Mouse (Mus musculus) liver, embryonic 15.5 days (tissue): Measurements from ENCODE around the gene Bysl. TPM values are rescaled to one million over a fixed set of nuclear protein-coding genes. Genes with fewer than 3 reads are reported as not detected.
"Not testable (repeated sequence)": the region's sequence is repeated elsewhere in the genome, so short reads cannot be mapped to it uniquely, and the experiment has no call there.

Experiments used
- ATAC-seq: fragments of 200-750 bp; cut with Nextera tagmentation; 2 replicates; pipeline ENCODE4 v1.8.0; 2017; ENCODE audit warnings: moderate number of reproducible peaks, mild to moderate bottlenecking, moderate library complexity; ENCODE audit not compliant: insufficient read depth
- H3K27ac ChIP-seq: fragments of 300-500 bp; sonication (generic); replicated peaks from 2 replicates; pipeline ENCODE4 v1.5.1; 2015; ENCODE audit warnings: mild to moderate bottlenecking, inconsistent platforms
- H3K27me3 ChIP-seq: fragments of 300-500 bp; sonication (generic); 2 replicates; pipeline ENCODE4 v1.6.1; 2015; ENCODE audit warnings: mild to moderate bottlenecking, inconsistent platforms
- H3K36me3 ChIP-seq: fragments of 300-500 bp; sonication (generic); replicated peaks from 2 replicates; pipeline ENCODE4 v1.6.1; 2015; ENCODE audit warnings: moderate library complexity, mild to moderate bottlenecking, inconsistent platforms
- H3K4me1 ChIP-seq: fragments of 300-500 bp; sonication (generic); replicated peaks from 2 replicates; pipeline ENCODE4 v1.6.1; 2015; ENCODE audit warnings: inconsistent platforms
- H3K4me2 ChIP-seq: fragments of 300-500 bp; sonication (generic); 2 replicates; pipeline ENCODE4 v1.6.1; 2015; ENCODE audit warnings: moderate library complexity, mild to moderate bottlenecking, inconsistent platforms
- H3K4me3 ChIP-seq: fragments of 300-500 bp; sonication (generic); replicated peaks from 2 replicates; pipeline ENCODE4 v1.5.1; 2015; ENCODE audit warnings: mild to moderate bottlenecking, inconsistent platforms
- H3K9ac ChIP-seq: fragments of 300-500 bp; sonication (generic); 2 replicates; pipeline ENCODE4 v1.6.1; 2015; ENCODE audit warnings: moderate library complexity, mild to moderate bottlenecking, inconsistent platforms
- H3K9me3 ChIP-seq: fragments of 300-500 bp; sonication (generic); replicated peaks from 2 replicates; pipeline ENCODE4 v1.6.1; 2016; ENCODE audit warnings: inconsistent platforms
- WGBS: fragments of 180-500 bp; shearing (Covaris S2); methylation state at CpG from one replicate; pipeline ENCODE4 v1.1.7; 2015; ENCODE audit warnings: mixed read lengths; ENCODE audit not compliant: insufficient replicate concordance; 5-methylcytosine and 5-hydroxymethylcytosine counted together
- polyA plus RNA-seq: library from polyadenylated mRNA; unstranded; fragments of >200 nt; fragmentation: Nextera tagmentation; extraction: Ambion mirVana; gene quantifications from 2 replicates; pipeline ENCODE4 v1.2.1, GENCODE M21; 2015

Bysl gene
- polyA plus RNA-seq, 1 experiment from 2014 or later = 16.5 TPM

DNA sequence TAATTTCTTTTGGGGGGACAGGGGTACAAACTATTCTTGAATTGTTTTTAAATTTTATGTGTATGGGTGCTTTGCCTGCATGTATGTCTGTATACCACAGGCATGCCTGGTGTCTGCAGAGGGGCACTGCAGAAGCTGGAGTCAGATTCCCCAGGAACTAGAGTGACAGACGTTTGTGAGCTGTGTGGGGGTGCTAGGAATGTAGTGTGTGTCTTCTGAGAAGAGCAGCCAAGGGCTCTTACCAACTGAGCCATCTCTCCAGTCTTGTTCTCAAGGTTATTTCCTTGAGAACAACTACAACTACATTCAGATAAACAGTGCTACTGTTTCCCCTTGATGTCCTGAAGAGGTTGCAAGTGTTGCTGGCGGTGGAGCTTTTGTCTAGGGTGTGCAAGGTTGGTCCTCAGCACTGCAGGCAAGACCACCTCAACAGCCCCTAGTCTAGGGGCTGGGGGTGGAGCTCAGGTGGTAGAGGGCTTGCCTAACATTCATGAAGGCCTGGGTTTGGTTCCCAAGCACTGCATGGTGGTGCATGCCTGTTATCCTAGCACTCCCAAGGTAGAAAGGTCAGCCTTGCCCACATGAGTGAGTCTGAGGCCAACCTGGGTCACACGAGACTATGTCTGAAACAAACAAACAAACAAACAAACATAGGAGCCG lies 21.0 kb upstream of the Bysl start:
- Histone ChIP-seq H3K27ac (no peak overlapping the region), H3K27me3 (no peaks in the 10 kb centered on the region), H3K4me2 (peak overlapping the region; percentile 35), H3K9ac (no peak overlapping the region), H3K9me3 (no peaks in the 10 kb centered on the region), H3K4me1 (peaks cover 57% of the 10 kb centered on the region), H3K4me3 (no peak overlapping the region; the same call in 1 of the 2 replicates), H3K36me3 (peaks cover 29% of the 10 kb centered on the region)
- WGBS = 70% methylated on average over 4 of the region's 4 CpGs
- ATAC-seq = no peak

DNA sequence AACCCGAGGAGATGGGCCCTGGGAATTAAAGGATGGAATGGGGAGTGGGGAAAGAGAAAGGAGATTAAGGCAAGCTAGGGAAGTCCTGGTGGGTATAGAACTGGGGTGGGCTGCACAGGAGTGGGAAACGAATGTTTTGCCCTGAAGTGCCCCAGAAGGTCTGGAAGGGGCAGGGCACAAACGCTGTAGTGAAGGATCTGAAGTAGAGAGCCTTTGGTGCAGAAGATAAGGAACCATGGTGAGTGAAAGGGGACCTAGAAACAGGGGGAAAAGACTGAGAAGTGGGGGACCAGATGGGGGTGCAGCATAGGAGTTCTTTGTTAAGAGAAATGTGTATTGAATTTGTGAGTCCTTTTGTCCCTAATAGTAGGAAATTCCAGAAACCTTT lies 19.4 kb upstream of the Bysl start, which contains the start of gene Usp49:
Gene Usp49, plus strand, starts transcription at position 13 of the 388 bp plus-strand sequence.
- Histone ChIP-seq H3K9ac (peak within 1 kb of the TSS; percentile 85), H3K27me3 (no peaks in the 10 kb centered on the region), H3K36me3 (peaks cover 39% of the 10 kb centered on the region), H3K4me2 (peak within 1 kb of the TSS; percentile 100), H3K4me3 (peak within 1 kb of the TSS; percentile 84), H3K4me1 (peaks cover 61% of the 10 kb centered on the region), H3K9me3 (no peaks in the 10 kb centered on the region), H3K27ac (peak within 1 kb of the TSS; percentile 96)
- ATAC-seq = no peak
- 1% methylated on average over 3 of the region's 3 CpGs for WGBS

DNA sequence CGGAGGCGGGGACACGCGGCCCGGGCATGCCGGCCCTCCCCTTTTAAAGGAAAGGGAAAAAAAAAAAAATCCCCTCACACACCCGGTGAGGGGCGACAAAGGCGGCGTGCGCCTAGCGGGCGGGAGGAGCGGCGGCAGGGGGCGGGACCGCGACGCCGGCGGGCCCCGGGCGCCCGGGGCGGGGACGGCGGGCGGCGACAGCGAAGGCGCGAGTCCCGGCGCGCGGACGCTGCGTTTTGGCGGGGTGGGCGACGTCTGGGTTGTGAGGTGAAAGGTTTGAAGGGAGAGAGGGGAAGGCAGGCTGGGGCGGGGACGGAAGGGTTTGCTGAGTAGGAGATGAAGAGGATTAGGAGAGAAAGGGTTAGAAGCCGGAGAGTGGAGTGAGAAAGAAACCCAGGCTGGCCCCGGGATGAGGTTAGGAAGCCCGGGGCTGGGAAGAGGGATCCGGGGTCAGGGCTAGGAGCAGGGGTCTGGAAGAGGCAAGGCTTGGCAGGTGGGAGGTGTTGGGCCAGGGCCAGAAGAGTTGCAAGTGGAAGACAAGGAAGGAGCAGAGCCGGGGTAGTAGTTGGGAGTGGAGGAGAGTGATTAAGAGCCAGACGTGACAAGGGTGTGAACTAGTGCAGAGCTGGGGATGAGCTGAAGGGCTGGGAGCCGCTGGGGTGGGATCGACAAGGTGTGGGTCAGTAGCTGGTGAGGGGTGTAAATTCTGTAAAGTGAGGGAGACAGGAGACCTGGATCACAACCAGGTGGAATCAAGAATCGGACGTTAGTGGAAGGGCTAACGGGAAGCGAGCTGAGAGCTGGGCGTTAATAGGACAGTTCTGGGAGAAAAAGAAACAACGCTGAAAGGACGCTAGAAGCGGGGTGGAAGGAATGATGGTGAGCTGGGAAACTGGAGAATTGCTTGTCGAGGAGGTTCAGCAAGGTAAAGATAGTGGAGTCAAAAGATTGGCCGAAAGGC lies 18.7 kb upstream of the Bysl start:
- Histone ChIP-seq H3K4me3 (peak overlapping the region; percentile 84), H3K36me3 (peaks cover 41% of the 10 kb centered on the region), H3K9me3 (no peaks in the 10 kb centered on the region), H3K27me3 (no peaks in the 10 kb centered on the region), H3K27ac (peak overlapping the region; percentile 96), H3K4me2 (peak overlapping the region; percentile 100), H3K4me1 (peaks cover 61% of the 10 kb centered on the region), H3K9ac (peak overlapping the region; percentile 85)
- WGBS = under 1% methylated on average over 61 of the region's 61 CpGs
- ATAC-seq = peak; percentile 69

DNA sequence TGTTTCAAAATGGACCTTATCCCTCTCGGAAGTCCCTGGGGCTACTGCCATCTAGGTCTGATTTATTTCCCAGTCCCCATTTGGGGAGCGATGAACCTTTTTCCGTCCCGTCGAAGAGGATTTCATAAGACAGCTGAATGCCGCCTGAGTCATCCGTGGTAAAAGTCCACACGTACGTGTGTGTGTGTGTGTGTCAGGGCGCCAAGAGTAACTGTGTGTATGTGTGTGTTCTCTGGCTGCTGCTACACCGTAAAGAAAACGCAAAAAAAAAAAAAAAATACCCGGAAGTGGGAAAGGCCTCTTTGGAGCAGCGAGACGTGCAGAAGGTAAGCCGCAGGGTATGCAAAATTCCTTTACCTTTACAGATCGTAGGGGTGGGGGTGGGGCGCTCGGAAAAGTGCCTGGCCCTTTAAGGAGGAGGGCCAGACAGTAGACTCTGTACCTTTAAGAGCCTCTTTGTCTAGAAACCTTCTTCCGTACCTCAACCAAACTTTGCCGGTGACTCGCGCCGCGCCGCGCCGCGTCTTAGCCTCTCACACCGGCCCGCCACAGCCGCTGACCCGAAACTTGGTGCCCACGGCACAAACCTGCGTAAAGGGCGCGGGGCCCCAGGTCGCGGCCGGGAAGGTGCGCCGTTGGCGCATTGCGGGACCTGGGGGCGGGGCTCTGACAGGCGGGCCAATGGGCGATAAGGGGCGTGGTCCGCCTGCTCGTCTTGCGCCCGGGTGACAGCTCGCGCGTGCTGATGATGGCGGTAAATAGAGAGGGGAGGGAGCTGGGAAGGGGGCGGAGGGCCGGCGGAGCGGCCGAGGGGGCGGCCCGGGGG lies 17.8 kb upstream of the Bysl start:
- Histone ChIP-seq H3K4me1 (peaks cover 55% of the 10 kb centered on the region), H3K4me2 (peak overlapping the region; percentile 100), H3K36me3 (peaks cover 47% of the 10 kb centered on the region), H3K27me3 (no peaks in the 10 kb centered on the region), H3K9me3 (no peaks in the 10 kb centered on the region), H3K9ac (peak overlapping the region; percentile 85), H3K4me3 (peak overlapping the region; percentile 84), H3K27ac (peak overlapping the region; percentile 96)
- WGBS = under 1% methylated on average over 62 of the region's 63 CpGs
- ATAC-seq = peak; percentile 88

DNA sequence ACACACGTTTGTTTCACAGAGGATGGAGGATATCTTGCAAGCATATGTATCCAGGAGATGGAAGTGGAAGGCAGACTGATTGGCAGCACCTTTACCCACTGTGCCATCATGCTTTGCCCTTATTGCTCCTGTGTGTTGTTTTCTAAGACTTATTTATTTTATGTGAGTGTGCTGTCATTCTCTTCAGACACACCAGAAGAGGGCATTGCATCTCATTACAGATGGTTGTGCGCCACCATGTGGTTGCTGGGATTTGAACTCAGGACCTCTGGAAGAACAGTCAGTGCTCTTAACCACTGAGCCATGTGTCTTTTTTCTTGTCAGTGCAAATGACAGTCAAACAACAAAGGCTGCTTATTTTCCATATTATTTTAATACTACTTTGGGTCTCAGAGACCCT lies 16.5 kb upstream of the Bysl start:
- Histone ChIP-seq H3K4me3 (peak overlapping the region; percentile 84), H3K4me2 (peak overlapping the region; percentile 100), H3K9me3 (no peaks in the 10 kb centered on the region), H3K27ac (peak overlapping the region; percentile 96), H3K4me1 (peaks cover 45% of the 10 kb centered on the region), H3K36me3 (peaks cover 54% of the 10 kb centered on the region), H3K9ac (peak overlapping the region; percentile 85), H3K27me3 (no peaks in the 10 kb centered on the region)
- WGBS = 82% methylated on average over 2 of the region's 2 CpGs
- ATAC-seq = no peak

DNA sequence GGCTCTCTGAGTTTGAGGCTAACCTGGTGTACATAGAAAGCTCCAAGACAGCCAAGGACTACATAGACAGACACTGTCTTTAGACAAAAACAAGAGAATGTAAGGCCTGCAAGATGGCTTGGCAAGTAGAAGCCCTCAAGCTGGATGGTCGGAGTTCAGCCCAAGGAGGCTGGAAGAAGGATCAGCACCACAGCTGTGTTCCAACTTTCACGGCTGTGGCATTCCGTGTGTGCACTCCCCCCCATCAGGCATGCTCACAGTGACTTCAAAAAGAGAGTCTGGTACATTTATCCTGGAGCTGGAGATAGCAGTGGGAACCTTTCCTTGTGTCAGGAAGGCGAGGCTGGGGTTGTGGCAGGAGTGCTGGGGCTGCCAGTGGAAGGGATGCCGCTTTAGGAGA lies 14.7 kb upstream of the Bysl start:
- WGBS = 88% methylated on average over 5 of the region's 5 CpGs
- Histone ChIP-seq H3K36me3 (peaks cover 68% of the 10 kb centered on the region), H3K4me3 (no peak overlapping the region), H3K9me3 (no peaks in the 10 kb centered on the region), H3K27me3 (no peaks in the 10 kb centered on the region), H3K27ac (0 out of 2 replicates have a peak overlapping the region, but pooled peaks have one; percentile 10), H3K4me1 (peaks cover 31% of the 10 kb centered on the region), H3K9ac (no peak overlapping the region), H3K4me2 (no peak overlapping the region)
- no peak for ATAC-seq

DNA sequence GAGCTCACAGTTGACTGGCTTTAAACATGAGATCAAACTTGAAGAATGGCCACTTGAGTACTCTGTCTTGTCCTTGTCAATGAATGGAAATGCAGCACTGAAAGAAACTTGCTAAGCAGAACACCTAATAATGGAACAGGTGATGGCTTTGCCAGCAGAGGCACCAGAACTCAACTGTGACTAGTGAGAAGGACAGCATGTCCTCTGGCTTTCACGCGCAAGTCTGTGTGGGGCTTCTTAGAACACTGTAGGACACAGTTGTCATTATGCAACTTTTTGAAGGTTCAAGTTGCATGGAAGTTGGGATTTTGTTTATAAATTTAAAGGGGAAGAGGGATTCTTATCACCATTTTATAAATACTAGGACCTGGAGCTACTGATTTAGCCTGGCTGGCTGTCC lies 13.8 kb upstream of the Bysl start:
- no peak overlapping the region for H3K4me2 ChIP-seq
- no peak for ATAC-seq
- 94% methylated on average over 2 of the region's 2 CpGs for WGBS
- H3K36me3 ChIP-seq = peaks cover 77% of the 10 kb centered on the region
- H3K4me1 ChIP-seq = peaks cover 21% of the 10 kb centered on the region
- H3K27me3 ChIP-seq = no peaks in the 10 kb centered on the region
- H3K27ac ChIP-seq = no peak overlapping the region
- no peak overlapping the region for H3K9ac ChIP-seq
- no peaks in the 10 kb centered on the region for H3K9me3 ChIP-seq
- no peak overlapping the region for H3K4me3 ChIP-seq

DNA sequence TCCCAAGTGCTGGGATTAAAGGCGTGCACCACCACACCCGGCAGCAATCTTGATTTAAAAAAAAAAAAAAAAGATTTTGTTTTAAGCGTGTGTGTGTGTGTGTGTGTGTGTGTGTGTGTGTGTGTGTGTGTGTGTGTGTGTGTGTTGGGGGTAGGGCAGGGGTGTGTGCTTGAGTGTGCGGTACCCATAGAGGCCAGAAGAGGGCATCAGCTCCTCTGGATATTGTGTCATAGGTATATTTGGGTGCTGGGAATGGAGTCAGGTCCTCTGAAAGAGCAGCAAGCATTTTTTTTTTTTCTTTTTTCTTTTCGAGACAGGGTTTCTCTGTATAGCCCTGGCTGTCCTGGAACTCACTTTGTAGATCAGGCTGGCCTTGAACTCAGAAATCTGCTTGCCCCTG lies 13.3 kb upstream of the Bysl start:
- Histone ChIP-seq H3K4me1 (peaks cover 22% of the 10 kb centered on the region), H3K36me3 (peaks cover 82% of the 10 kb centered on the region)
- H3K27me3 ChIP-seq, ATAC-seq, H3K27ac ChIP-seq, H3K4me3 ChIP-seq, H3K9me3 ChIP-seq, H3K9ac ChIP-seq, H3K4me2 ChIP-seq: not testable (repeated sequence)
- 93% methylated on average over 5 of the region's 5 CpGs for WGBS

DNA sequence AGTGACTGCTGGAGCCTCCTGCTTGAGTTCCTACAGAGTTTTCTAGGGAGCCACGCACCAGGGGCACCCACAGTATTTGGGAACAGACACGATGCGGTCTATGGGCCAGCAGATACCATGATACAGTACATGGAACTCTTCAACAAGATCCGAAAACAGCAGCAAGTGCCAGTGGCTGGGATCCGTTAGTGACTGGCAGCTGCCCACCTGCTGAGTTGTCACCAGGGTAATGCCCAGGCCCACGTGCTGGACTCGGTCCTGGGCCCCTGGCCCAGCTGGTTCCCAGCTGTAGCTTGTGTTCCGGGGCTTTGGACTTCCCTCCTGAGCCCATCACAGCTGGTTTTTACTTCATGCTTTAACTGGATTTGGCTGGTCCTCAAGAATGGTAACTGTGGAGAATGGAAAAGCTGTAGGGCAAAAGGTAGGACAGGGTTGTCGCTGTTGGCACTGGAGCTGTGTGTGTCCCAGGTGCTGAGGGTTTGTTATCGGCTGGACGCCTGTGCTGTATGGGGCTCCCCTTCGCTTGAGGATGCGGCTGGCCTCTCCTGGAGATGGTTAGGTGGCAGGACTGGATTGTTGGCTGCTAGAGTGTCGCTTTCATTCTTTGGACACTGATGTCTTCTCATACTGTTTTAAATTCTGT lies 11.7 kb upstream of the Bysl start:
- H3K36me3 ChIP-seq = peaks cover 95% of the 10 kb centered on the region
- H3K27me3 ChIP-seq = no peaks in the 10 kb centered on the region
- ATAC-seq = no peak
- no peak overlapping the region for H3K27ac ChIP-seq
- 88% methylated on average over 14 of the region's 14 CpGs for WGBS
- no peak overlapping the region for H3K4me2 ChIP-seq
- H3K9ac ChIP-seq = no peak overlapping the region
- H3K4me3 ChIP-seq = no peak overlapping the region
- H3K4me1 ChIP-seq = peaks cover 28% of the 10 kb centered on the region
- no peaks in the 10 kb centered on the region for H3K9me3 ChIP-seq

DNA sequence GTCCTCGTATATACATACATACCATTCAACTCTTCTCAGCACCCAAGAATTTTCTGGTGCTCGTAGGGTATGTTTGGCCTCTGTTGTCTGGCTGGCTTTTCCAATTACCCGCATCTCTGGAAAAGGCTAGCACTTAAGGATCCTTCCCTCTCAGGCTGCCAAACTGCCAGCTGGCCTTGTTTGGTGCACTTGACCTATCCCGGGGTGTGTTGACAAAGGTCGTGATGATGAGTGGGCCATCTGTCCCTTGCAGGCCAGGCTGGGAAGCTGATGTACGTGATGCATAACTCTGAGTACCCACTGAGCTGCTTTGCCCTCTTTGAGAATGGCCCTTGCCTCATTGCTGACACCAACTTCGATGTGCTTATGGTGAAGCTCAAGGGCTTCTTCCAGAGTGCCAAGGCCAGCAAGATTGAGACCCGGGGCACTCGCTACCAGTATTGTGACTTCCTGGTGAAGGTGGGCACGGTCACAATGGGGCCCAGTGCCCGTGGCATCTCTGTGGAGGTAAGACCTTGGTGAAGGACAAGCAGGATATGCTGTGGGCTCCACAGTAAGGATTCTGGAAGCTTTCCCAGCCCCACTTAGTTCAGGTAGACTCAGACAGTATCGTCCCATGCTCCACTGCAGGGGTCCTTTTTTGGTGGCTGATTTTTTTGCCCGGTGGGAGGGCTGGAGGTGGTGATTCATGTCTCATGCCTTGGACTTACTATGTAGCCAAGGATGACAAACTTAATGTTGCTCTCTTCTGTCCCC lies 7.4 kb upstream of the Bysl start:
- Histone ChIP-seq H3K4me2 (no peak overlapping the region), H3K4me3 (no peak overlapping the region), H3K36me3 (peaks cover 89% of the 10 kb centered on the region), H3K27me3 (no peaks in the 10 kb centered on the region), H3K4me1 (peaks cover 60% of the 10 kb centered on the region), H3K9ac (no peak overlapping the region), H3K9me3 (no peaks in the 10 kb centered on the region), H3K27ac (peak overlapping the region; percentile 95)
- no peak for ATAC-seq
- WGBS = 85% methylated on average over 13 of the region's 13 CpGs
